Mouse (Mus musculus): ENCODE data around the gene Zswim4. TPM values are rescaled to one million over a fixed set of nuclear protein-coding genes. Genes with fewer than 3 reads are reported as not detected.

The Zswim4 gene
- total RNA-seq, 2 experiments from 2014 or later = 8.2 to 8.8 TPM

GRCm38 (mm10) chr8:84188671-84189070, 48.2 kb downstream of the Zswim4 start:
- intact Hi-C loops (cut with DNase I) = loop anchor here (5.0 to 10.0 kb wide), 2 partner anchors 46 to 169 kb away; partner anchors contain the start of gene Zswim4
- DNase-seq (ENCODE audit: low spot score) = no peak

GRCm38 (mm10) chr8:84187065-84187755, 49.6 kb downstream of the Zswim4 start:
- DNase-seq (ENCODE audit: low spot score) = no peak

GRCm38 (mm10) chr8:84186547-84186946, 50.3 kb downstream of the Zswim4 start:
- intact Hi-C loops (cut with DNase I) = loop anchor here (2.0 to 10.0 kb wide), 4 partner anchors 48 to 171 kb away; partner anchors contain the start of genes Mri1 and Zswim4
- peak; percentile 69 for DNase-seq (ENCODE audit: low spot score)

More at GRCm38 (mm10) chr8:84187065-84187755, 49.6 kb downstream of the Zswim4 start:
- intact Hi-C loops (cut with DNase I) = loop anchor here (1.0 to 10.0 kb wide), 5 partner anchors 22 to 170 kb away; partner anchors contain the start of genes Mri1 and Zswim4

- intact Hi-C loops (cut with DNase I) = loop anchor here (5.0 to 10.0 kb wide), 2 partner anchors 50 to 172 kb away; partner anchors contain the start of gene Zswim4
- DNase-seq (ENCODE audit: low spot score) = no peak
Measured at GRCm38 (mm10) chr8:84185117-84185516, 51.7 kb downstream of the Zswim4 start, which contains the start of gene Nanos3. TSS of gene Nanos3 (minus strand) at chr8:84185217.

- DNase-seq (ENCODE audit: low spot score) = no peak
Measured at GRCm38 (mm10) chr8:84184085-84185043, 52.5 kb downstream of the Zswim4 start.

GRCm38 (mm10) chr8:84183261-84184084, 53.4 kb downstream of the Zswim4 start:
- intact Hi-C loops (cut with DNase I) = loop anchor here (5.0 to 10.0 kb wide), 2 partner anchors 51 to 141 kb away; partner anchors contain the start of genes Il27ra, Rln3 and Zswim4
- DNase-seq (ENCODE audit: low spot score) = no peak

More at GRCm38 (mm10) chr8:84184085-84185043, 52.5 kb downstream of the Zswim4 start:
- intact Hi-C loops (cut with DNase I) = loop anchor here (5.0 to 10.0 kb wide), 3 partner anchors 50 to 173 kb away; partner anchors contain the start of genes Il27ra, Rln3 and Zswim4

GRCm38 (mm10) chr8:84182833-84183232, 54.0 kb downstream of the Zswim4 start:
- intact Hi-C loops (cut with DNase I) = loop anchor here (5.0 to 10.0 kb wide), 2 partner anchors 52 to 141 kb away; partner anchors contain the start of genes Il27ra, Rln3 and Zswim4
- no peak for DNase-seq (ENCODE audit: low spot score)

- DNase-seq (ENCODE audit: low spot score) = no peak
- intact Hi-C loops (cut with DNase I) = loop anchor here (5.0 to 10.0 kb wide), 2 partner anchors 54 to 138 kb away; partner anchors contain the start of genes Il27ra, Rln3 and Zswim4
Measured at GRCm38 (mm10) chr8:84180530-84181190, 56.2 kb downstream of the Zswim4 start.

- intact Hi-C loops (cut with DNase I) = loop anchor here (5.0 to 10.0 kb wide), 2 partner anchors 55 to 138 kb away; partner anchors contain the start of genes Il27ra, Rln3 and Zswim4
- no peak for DNase-seq (ENCODE audit: low spot score)
Measured at GRCm38 (mm10) chr8:84179946-84180345, 56.9 kb downstream of the Zswim4 start.

- no peak for DNase-seq (ENCODE audit: low spot score)
- intact Hi-C loops (cut with DNase I) = no loop called here
Measured at GRCm38 (mm10) chr8:84178592-84178991, 58.3 kb downstream of the Zswim4 start.

- intact Hi-C loops (cut with DNase I) = no loop called here
Measured at GRCm38 (mm10) chr8:84177405-84177804, 59.5 kb downstream of the Zswim4 start.

GRCm38 (mm10) chr8:84176560-84176959, 60.3 kb downstream of the Zswim4 start:
- intact Hi-C loops (cut with DNase I) = no loop called here
- no peak for DNase-seq (ENCODE audit: low spot score)

More at GRCm38 (mm10) chr8:84177405-84177804, 59.5 kb downstream of the Zswim4 start:
- no peak for DNase-seq (ENCODE audit: low spot score)

GRCm38 (mm10) chr8:84173861-84174260, 63.0 kb downstream of the Zswim4 start:
- intact Hi-C loops (cut with DNase I) = no loop called here
- DNase-seq (ENCODE audit: low spot score) = no peak

- intact Hi-C loops (cut with DNase I) = no loop called here
- DNase-seq (ENCODE audit: low spot score) = no peak
Measured at GRCm38 (mm10) chr8:84170096-84170495, 66.8 kb downstream of the Zswim4 start.

- intact Hi-C loops (cut with DNase I) = no loop called here
- no peak for DNase-seq (ENCODE audit: low spot score)
Measured at GRCm38 (mm10) chr8:84167696-84168095, 69.2 kb downstream of the Zswim4 start.

Data from heart, postnatal 25 days (tissue).